Mouse (Mus musculus) small intestine, adult 2 months (tissue): ENCODE results near the gene Fbxo44. TPM values are rescaled to one million over a fixed set of nuclear protein-coding genes. Genes with fewer than 3 reads are reported as not detected.
A peak's percentile ranks its signal among the peaks of the same experiment; 100 is the strongest.

Source experiments
- H3K27ac ChIP-seq: fragments of 200-500 bp; 2 replicates; pipeline ENCODE4 v1.5.1; 2012; ENCODE audit warnings: low read depth, low read length, control low read depth, inconsistent platforms; ENCODE audit not compliant: insufficient read depth
- H3K27me3 ChIP-seq: fragments of 200-500 bp; 2 replicates; pipeline ENCODE4 v1.6.1; 2012; ENCODE audit warnings: mild to moderate bottlenecking, moderate library complexity, low read length, inconsistent platforms; ENCODE audit not compliant: control insufficient read depth, insufficient read depth
- H3K36me3 ChIP-seq: fragments of 200-500 bp; 2 replicates; pipeline ENCODE4 v1.6.1; 2012; ENCODE audit warnings: mild to moderate bottlenecking, low read length, control low read depth, inconsistent platforms; ENCODE audit not compliant: control insufficient read depth, insufficient read depth
- H3K4me1 ChIP-seq: fragments of 200-500 bp; 2 replicates; pipeline ENCODE4 v1.6.1; 2012; ENCODE audit warnings: low read length, inconsistent platforms, mixed read lengths; ENCODE audit not compliant: control insufficient read depth, insufficient read depth, insufficient read length
- H3K4me3 ChIP-seq: fragments of 200-500 bp; 2 replicates; pipeline ENCODE4 v1.5.1; 2012; ENCODE audit warnings: low read depth, mild to moderate bottlenecking, control low read depth, inconsistent platforms, low read length, moderate library complexity
- CTCF ChIP-seq: fragments of 200-500 bp; IDR thresholded peaks from 2 replicates; pipeline ENCODE4 v1.5.1; 2012; ENCODE audit warnings: low read depth, mild to moderate bottlenecking, control low read depth, inconsistent platforms, low read length, moderate library complexity, mixed read lengths; ENCODE audit not compliant: insufficient replicate concordance, insufficient read length; ENCODE audit errors: extremely low read depth
- POLR2A ChIP-seq: fragments of 200-500 bp; IDR thresholded peaks from 2 replicates; pipeline ENCODE4 v1.6.1; 2012; ENCODE audit warnings: low read depth, mild to moderate bottlenecking, control low read depth, inconsistent platforms, low read length, moderate library complexity
- WGBS: fragments of 180-500 bp; shearing (Covaris S2); methylation state at CpG from one replicate; pipeline ENCODE4 v1.1.7; 2018; 5-methylcytosine and 5-hydroxymethylcytosine counted together
- polyA plus RNA-seq: library from polyadenylated mRNA; depleted of rRNA; stranded (reverse); fragments of >200 nt; gene quantifications from 2 replicates; pipeline ENCODE4 v1.2.3, GENCODE M21; 2012

Gene Fbxo44
- polyA plus RNA-seq, 1 experiment, result 17.7 TPM

- H3K36me3 ChIP-seq, result no peaks in the 10 kb centered on the region
- WGBS, result 21% methylated on average over 12 of the region's 12 CpGs
- TF ChIP-seq POLR2A, result no peak
- no peak for TF ChIP-seq CTCF
- H3K27me3 ChIP-seq, result peaks cover 17% of the 10 kb centered on the region
- H3K27ac ChIP-seq, result no peak overlapping the region
- H3K4me3 ChIP-seq, result no peak overlapping the region
- no peaks in the 10 kb centered on the region for H3K4me1 ChIP-seq
Observed at GRCm38 (mm10) chr4:148174495-148174862, 14.2 kb upstream of the Fbxo44 start.

- no peaks in the 10 kb centered on the region for H3K36me3 ChIP-seq
- WGBS, result 3% methylated on average over 30 of the region's 30 CpGs
- H3K4me3 ChIP-seq, result no peak overlapping the region
- no peak overlapping the region for H3K27ac ChIP-seq
- no peaks in the 10 kb centered on the region for H3K4me1 ChIP-seq
- TF ChIP-seq CTCF, result no peak
- no peak for TF ChIP-seq POLR2A
- H3K27me3 ChIP-seq, result peaks cover 17% of the 10 kb centered on the region
Observed at GRCm38 (mm10) chr4:148173811-148174494, 13.7 kb upstream of the Fbxo44 start.

GRCm38 (mm10) chr4:148171261-148171660, 11.0 kb upstream of the Fbxo44 start:
- WGBS, result 34% methylated on average over 3 of the region's 3 CpGs
- TF ChIP-seq POLR2A, result no peak
- TF ChIP-seq CTCF, result no peak
- Histone ChIP-seq H3K4me1 (no peaks in the 10 kb centered on the region), H3K4me3 (no peak overlapping the region), H3K36me3 (no peaks in the 10 kb centered on the region), H3K27me3 (peaks cover 20% of the 10 kb centered on the region), H3K27ac (no peak overlapping the region)

- TF ChIP-seq CTCF (peak; percentile 93), POLR2A (no peak)
- H3K4me1 ChIP-seq, result no peaks in the 10 kb centered on the region
- 2% methylated on average over 2 of the region's 2 CpGs for WGBS
- H3K27ac ChIP-seq, result no peak overlapping the region
- no peak overlapping the region for H3K4me3 ChIP-seq
- peaks cover 24% of the 10 kb centered on the region for H3K27me3 ChIP-seq
- H3K36me3 ChIP-seq, result no peaks in the 10 kb centered on the region
Observed at GRCm38 (mm10) chr4:148170842-148171241, 10.6 kb upstream of the Fbxo44 start.

GRCm38 (mm10) chr4:148169586-148169985, 9.3 kb upstream of the Fbxo44 start:
- Histone ChIP-seq H3K27ac (no peak overlapping the region), H3K27me3 (peaks cover 33% of the 10 kb centered on the region), H3K4me1 (0 out of 2 replicates have a peak, but pooled peaks cover 1% of the 10 kb centered on the region), H3K36me3 (no peaks in the 10 kb centered on the region), H3K4me3 (no peak overlapping the region)
- TF ChIP-seq CTCF, result no peak
- no peak for TF ChIP-seq POLR2A
- WGBS, result 24% methylated on average over 15 of the region's 15 CpGs

GRCm38 (mm10) chr4:148168287-148168686, 8.0 kb upstream of the Fbxo44 start:
- no peaks in the 10 kb centered on the region for H3K36me3 ChIP-seq
- no peak for TF ChIP-seq POLR2A
- TF ChIP-seq CTCF, result peak; percentile 79; the same call in 1 of the 2 replicates
- 19% methylated on average over 7 of the region's 7 CpGs for WGBS
- peaks cover 29% of the 10 kb centered on the region for H3K27me3 ChIP-seq
- H3K4me1 ChIP-seq, result peaks cover 9% of the 10 kb centered on the region; the same call in 1 of the 2 replicates
- H3K27ac ChIP-seq, result no peak overlapping the region
- H3K4me3 ChIP-seq, result no peak overlapping the region

- Histone ChIP-seq H3K4me3 (peak overlapping the region; percentile 7; the same call in 1 of the 2 replicates), H3K4me1 (peaks cover 9% of the 10 kb centered on the region; the same call in 1 of the 2 replicates), H3K27ac (no peak overlapping the region), H3K36me3 (no peaks in the 10 kb centered on the region), H3K27me3 (peaks cover 27% of the 10 kb centered on the region)
- 23% methylated on average over 4 of the region's 4 CpGs for WGBS
- peak; percentile 66; the same call in 1 of the 2 replicates for TF ChIP-seq CTCF
- TF ChIP-seq POLR2A, result no peak
Observed at GRCm38 (mm10) chr4:148166986-148167385, 6.7 kb upstream of the Fbxo44 start.

GRCm38 (mm10) chr4:148166431-148166830, 6.1 kb upstream of the Fbxo44 start:
- Histone ChIP-seq H3K27ac (no peak overlapping the region), H3K4me3 (peak overlapping the region; percentile 7; the same call in 1 of the 2 replicates), H3K27me3 (peaks cover 30% of the 10 kb centered on the region), H3K4me1 (peaks cover 9% of the 10 kb centered on the region; the same call in 1 of the 2 replicates), H3K36me3 (no peaks in the 10 kb centered on the region)
- WGBS, result 17% methylated on average over 10 of the region's 10 CpGs
- TF ChIP-seq POLR2A (no peak), CTCF (no peak)
